Mouse (Mus musculus): Measurements from ENCODE around the gene Tgfbr2. TPM values are rescaled to one million over a fixed set of nuclear protein-coding genes. Genes with fewer than 3 reads are reported as not detected.

The Tgfbr2 gene
- total and polyA plus RNA-seq, 3 experiments: 19.6 to 46.3 (median 42.8) TPM

DNA sequence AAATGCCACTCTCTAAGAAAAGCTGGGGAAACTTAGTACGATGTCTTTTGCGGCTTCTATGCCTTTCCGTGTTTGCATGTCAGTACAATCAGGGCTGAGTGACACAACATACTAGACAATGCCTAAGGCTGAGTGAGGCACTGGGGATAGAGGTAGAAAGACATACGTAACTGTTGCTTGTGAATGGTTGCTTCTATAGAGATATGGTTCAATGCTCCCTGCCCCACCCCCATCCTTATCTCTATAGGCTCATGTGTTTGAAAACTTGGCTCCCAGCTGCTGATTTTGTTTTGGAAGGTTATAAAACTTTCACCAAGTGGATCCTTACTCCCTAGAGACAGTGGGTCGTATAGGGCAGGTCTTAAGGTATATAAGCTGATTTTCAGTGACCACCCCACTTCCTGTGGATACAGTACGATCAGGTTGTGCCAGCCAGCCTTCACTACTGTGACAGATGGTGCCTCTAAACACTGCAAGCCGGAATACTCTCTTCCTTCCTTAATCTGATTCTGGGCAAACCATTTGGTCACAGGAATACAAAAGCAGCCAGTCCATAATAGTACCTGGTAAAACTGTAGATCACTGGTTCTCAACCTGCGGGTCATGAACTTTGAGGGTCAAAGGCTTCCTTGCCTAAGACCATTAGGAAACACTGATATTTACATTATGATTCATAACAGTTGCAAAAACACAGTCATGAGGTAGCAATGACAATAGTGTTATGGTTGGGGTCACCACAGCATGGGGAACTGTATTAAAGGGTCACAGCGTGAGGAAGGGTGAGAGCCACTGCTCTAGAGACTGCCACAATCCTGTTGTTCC, 63.8 kb downstream of the Tgfbr2 start:
- H3K79me2 ChIP-seq (replicated peaks; ENCODE audit: control insufficient read depth, extremely low read depth, insufficient read depth, poor library complexity, severe bottlenecking): peaks cover 18% of the 10 kb centered on the region
- H3K4me2 ChIP-seq (ENCODE audit: insufficient read depth, low read depth, poor library complexity, severe bottlenecking): no peak overlapping the region
- dilution Hi-C loops (cut with MboI; ENCODE audit: extremely low pct_ligation_motif_present, extremely low pct_unique_long_range_greater_than_20kb, low sequenced_read_pairs): no loop called here
- no peaks in the 10 kb centered on the region for H3K27me3 ChIP-seq (replicated peaks)
- TF ChIP-seq E2F4 (IDR thresholded peaks at IDR 0.05; ENCODE audit: insufficient replicate concordance, low read depth, low read length) (no peak), SMC3 (IDR thresholded peaks at IDR 0.05; ENCODE audit: low read depth, low read length) (no peak), MXI1 (IDR thresholded peaks at IDR 0.05; ENCODE audit: low read depth, low read length) (no peak)
- peaks cover 85 to 93% of the 10 kb centered on the region in 2 experiments for H3K36me3 ChIP-seq (replicated peaks in 1 of 2; ENCODE audit: control insufficient read depth in 1 of 2, insufficient read depth in 1 of 2, low read length in 1 of 2)
- peaks cover 11 to 21% of the 10 kb centered on the region in 2 experiments for H3K4me1 ChIP-seq (ENCODE audit: control insufficient read depth in 1 of 2, insufficient read depth in 2 of 2)
- H3K27ac ChIP-seq (ENCODE audit: insufficient read depth, low read depth): no peak overlapping the region
- peaks cover 21% of the 10 kb centered on the region for H3K9me3 ChIP-seq (replicated peaks; ENCODE audit: low read length)
- no peak overlapping the region for H3K9ac ChIP-seq (ENCODE audit: insufficient read depth, low read depth)
- in situ Hi-C loops (cut with MboI; ENCODE audit: low pct_ligation_motif_present, low pct_unique_long_range_greater_than_20kb, low sequenced_read_pairs): no loop called here
- DNase-seq (ENCODE audit: extremely low read depth): no peak
- no peak overlapping the region for H3K4me3 ChIP-seq (replicated peaks in 1 of 3; ENCODE audit: low read depth in 2 of 3, low read length in 2 of 3, poor library complexity in 1 of 3)

GRCm38 (mm10) chr9:116108729-116109128, 66.4 kb downstream of the Tgfbr2 start:
- in situ Hi-C loops (cut with MboI; ENCODE audit: low pct_ligation_motif_present, low pct_unique_long_range_greater_than_20kb, low sequenced_read_pairs) (no loop called here), dilution Hi-C loops (cut with MboI; ENCODE audit: extremely low pct_ligation_motif_present, extremely low pct_unique_long_range_greater_than_20kb, low sequenced_read_pairs) (no loop called here)
- no peak overlapping the region for H3K9ac ChIP-seq (ENCODE audit: insufficient read depth, low read depth)
- H3K36me3 ChIP-seq (replicated peaks in 1 of 2; ENCODE audit: control insufficient read depth in 1 of 2, insufficient read depth in 1 of 2, low read length in 1 of 2): peaks cover 89 to 99% of the 10 kb centered on the region in 2 experiments
- H3K27ac ChIP-seq (ENCODE audit: insufficient read depth, low read depth): no peak overlapping the region
- no peak overlapping the region for H3K4me3 ChIP-seq (replicated peaks in 1 of 3; ENCODE audit: low read depth in 2 of 3, low read length in 2 of 3, poor library complexity in 1 of 3)
- H3K27me3 ChIP-seq (replicated peaks): no peaks in the 10 kb centered on the region
- H3K4me2 ChIP-seq (ENCODE audit: insufficient read depth, low read depth, poor library complexity, severe bottlenecking): no peak overlapping the region
- DNase-seq (ENCODE audit: extremely low read depth): no peak
- TF ChIP-seq UBTF (IDR thresholded peaks at IDR 0.05; ENCODE audit: low read depth, low read length): no peak
- TF ChIP-seq PAX5 (IDR thresholded peaks at IDR 0.05; ENCODE audit: low read length): no peak
- no peak for TF ChIP-seq ZC3H11A (IDR thresholded peaks at IDR 0.05; ENCODE audit: low read depth, low read length)
- no peak for TF ChIP-seq E2F4 (IDR thresholded peaks at IDR 0.05; ENCODE audit: insufficient replicate concordance, low read depth, low read length)
- no peak for TF ChIP-seq USF1 (IDR thresholded peaks at IDR 0.05; ENCODE audit: low read depth, low read length)
- no peak for TF ChIP-seq NELFE (IDR thresholded peaks at IDR 0.05; ENCODE audit: low read depth, low read length)
- TF ChIP-seq EP300 (IDR thresholded peaks at IDR 0.05; ENCODE audit: low read length): no peak
- no peak for TF ChIP-seq MXI1 (IDR thresholded peaks at IDR 0.05; ENCODE audit: low read depth, low read length)
- TF ChIP-seq POLR2AphosphoS2 (IDR thresholded peaks at IDR 0.05; ENCODE audit: low read depth, low read length): no peak
- TF ChIP-seq RAD21 (IDR thresholded peaks at IDR 0.05; ENCODE audit: low read depth, low read length): no peak
- TF ChIP-seq MAX (IDR thresholded peaks at IDR 0.05; ENCODE audit: low read length): no peak
- TF ChIP-seq RCOR1 (conservative IDR thresholded peaks at IDR 0.05; ENCODE audit: low read depth, low read length): no peak
- no peak for TF ChIP-seq ELF1 (IDR thresholded peaks at IDR 0.05; ENCODE audit: low read depth, low read length)
- TF ChIP-seq CTCF (conservative IDR thresholded peaks at IDR 0.05 in 1 of 2, IDR thresholded peaks at IDR 0.05 in 1 of 2; ENCODE audit: low read depth in 2 of 2, low read length in 2 of 2): no peak
- no peak for TF ChIP-seq TBP (conservative IDR thresholded peaks at IDR 0.05; ENCODE audit: low read depth, low read length)
- no peak for TF ChIP-seq ETS1 (conservative IDR thresholded peaks at IDR 0.05; ENCODE audit: low read depth, low read length)
- TF ChIP-seq JUN (IDR thresholded peaks at IDR 0.05; ENCODE audit: insufficient read depth, low read depth, low read length): no peak
- peaks cover 22% of the 10 kb centered on the region for H3K79me2 ChIP-seq (replicated peaks; ENCODE audit: control insufficient read depth, extremely low read depth, insufficient read depth, poor library complexity, severe bottlenecking)
- peaks cover 3 to 6% of the 10 kb centered on the region in 2 experiments; a peak in 3 of 4 replicates for H3K4me1 ChIP-seq (ENCODE audit: control insufficient read depth in 1 of 2, insufficient read depth in 2 of 2)
- H3K9me3 ChIP-seq (replicated peaks; ENCODE audit: low read length): peaks cover 24% of the 10 kb centered on the region

Measured in CH12.LX (cell line).